Mouse (Mus musculus): Measurements from ENCODE around the gene Hs3st5.
"Not testable (repeated sequence)": the region's sequence is repeated elsewhere in the genome, so short reads cannot be mapped to it uniquely, and the experiment has no call there.

The Hs3st5 gene

DNA sequence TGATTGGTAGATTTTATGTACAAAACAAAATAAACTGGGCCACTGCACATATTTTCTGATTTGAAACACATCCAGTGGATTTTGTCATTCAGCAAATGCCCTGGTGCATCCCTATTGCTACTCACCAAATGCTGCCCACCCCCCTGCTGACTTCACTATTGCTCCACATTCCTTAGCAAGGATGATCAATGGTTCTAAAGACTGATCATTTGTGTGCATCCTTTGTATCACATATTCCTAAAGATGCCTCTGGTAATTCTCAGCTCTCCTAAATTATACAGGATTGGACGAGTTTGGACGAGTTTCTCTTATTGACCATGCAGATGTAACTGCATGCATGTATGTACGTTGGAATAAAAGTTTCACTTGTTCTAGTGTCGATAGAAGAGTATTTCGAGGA, 52.1 kb downstream of the Hs3st5 start:
- DNase-seq, result no peak

DNA sequence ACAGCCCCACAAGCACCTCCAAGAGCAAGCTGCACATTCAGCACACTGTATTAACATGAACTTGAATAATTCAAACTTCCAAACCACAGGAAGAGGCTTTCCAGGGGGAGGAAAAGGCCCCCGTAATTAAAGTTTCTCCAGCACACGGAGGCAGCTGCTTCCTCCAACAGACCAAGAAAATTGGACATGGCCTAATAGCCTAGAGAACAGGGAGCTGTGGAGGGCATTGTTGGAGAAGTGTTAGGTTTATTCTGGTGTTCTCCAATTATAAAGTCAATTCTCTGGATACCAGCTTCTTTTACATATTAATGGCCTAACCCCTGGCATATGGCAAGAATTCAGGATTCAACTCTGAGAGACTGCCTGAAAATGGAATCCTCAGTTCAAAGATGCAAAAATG, 60.6 kb downstream of the Hs3st5 start:
- no peak for DNase-seq

DNA sequence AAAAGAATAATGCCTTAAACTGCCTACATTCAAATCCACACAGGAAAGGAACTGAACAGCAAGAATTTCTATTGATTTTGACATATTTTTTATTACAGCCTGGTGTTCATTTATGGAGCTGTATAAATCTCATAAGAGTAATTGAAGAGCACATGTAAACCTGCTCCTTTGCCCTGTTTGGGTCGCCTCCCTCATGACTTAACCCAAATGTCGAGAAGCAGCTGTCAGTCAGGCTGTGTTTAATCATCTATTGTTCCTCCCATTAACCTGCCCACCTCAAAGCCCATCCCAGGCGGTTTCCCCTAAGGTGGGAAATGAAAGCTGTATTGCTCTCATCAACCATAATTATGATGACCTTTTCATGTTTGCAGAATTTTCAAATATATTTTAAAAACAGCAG, 65.9 kb downstream of the Hs3st5 start:
- no peak for DNase-seq

DNA sequence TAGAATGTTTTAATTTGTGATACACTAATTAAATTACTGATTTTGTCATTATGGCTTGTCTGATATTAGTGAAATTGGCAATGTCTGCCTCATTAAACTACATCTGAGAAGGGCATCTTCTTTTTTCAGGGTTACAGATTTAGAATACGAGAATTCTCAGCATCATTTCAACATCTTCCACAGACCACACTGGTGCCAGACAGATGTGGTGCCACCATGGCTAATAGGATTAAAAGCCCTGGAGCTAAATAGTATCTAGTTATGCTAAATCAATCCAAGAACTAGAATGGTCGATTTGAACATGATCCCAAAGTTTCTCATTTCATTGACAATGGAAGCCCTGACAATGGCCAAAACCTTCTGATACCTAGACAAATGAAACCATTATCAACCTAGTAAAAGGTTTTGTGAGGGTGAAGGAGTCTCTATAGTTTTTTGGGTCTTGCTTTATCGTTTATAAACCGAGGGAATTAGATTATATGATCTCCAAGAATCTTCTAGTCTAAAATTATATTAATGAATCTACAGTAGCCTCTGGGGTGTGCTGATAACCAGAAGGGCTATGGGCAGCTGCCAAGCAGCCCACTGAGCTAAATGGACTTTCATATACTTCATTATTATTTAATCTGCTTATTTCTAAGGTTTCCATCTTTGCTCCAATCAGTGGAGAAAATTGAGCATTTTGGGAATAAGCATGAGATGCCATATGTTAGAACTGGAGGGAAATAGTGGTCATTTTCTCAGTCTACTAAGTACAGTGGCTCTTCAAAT, 71.9 kb downstream of the Hs3st5 start:
- DNase-seq, result no peak

DNA sequence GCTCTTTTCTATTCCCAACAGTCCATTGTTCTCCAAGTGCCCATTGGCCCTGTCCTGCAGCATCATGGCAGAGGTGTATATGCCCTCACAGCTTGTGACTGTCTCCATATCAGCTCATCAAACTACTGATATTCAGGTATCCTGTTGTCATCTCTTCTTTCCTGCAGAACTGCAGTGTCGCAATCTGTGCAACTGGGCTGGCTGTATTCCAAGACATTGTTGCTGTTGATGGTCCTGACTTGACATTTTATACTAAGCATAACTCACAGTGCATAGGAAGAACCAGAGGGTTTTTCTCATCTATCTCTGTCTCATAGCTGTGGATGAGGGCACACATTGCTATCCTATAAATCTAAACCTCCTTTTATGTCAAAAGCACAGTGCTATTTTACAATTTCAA, 103.8 kb downstream of the Hs3st5 start:
- no peak for DNase-seq

DNA sequence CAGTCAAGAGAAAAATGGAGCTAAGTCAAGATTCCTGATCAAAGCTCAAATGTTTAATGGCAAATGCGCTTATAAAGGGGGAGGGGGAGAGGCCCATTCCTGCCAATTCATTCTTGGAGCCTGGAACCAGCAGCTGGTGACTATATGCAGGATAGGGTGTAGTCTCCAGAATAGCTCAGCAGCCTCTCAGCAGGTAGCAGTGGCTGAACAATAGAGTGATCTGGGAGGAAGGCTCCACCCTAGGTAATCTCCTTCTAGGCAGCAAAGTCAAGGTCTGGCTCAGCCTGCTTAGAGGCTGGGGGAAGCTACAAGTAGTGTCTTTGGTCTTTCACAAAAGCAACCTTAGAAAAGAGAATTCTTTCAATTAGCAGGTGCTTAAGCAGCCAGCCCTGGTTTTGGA, 104.8 kb downstream of the Hs3st5 start:
- DNase-seq, result not testable (repeated sequence)

DNA sequence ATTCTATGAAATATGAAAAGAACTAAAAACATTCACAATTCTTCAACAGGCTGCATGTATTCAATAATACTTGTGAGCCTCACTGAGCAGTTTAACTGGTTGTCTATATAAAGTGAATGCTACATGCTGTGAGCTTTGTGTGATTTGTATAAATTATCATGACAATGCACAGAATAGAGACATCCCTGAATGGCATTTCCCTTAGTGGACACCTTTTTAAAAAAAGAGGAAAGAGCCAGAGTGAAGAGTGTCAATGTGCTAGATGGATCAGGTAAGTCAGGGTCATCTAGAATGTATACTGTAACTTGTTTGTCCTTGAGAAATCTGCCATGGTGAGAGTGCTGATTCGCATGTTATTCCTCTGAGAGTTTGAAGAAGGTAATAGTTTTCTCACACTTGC, 116.4 kb downstream of the Hs3st5 start:
- DNase-seq, result no peak

DNA sequence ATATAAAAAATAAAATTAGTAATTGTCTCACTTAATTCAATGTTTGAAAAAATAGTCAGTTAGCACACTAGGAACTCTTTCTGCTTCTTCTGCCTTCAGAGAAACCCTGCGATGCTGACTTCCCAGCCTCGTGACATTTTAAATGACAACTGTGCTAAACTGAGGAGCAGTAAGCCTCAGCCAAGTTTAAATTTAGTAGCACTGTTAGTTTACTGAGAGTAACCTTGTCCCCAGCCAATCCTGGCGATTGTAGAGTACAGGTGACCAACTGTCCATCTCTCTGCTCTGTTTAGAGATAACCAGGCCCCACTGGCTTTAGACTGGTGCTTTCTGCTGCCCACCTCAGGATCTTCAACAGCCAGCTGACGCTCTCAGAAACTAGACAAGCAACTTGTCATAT, 121.3 kb downstream of the Hs3st5 start:
- no peak for DNase-seq

DNA sequence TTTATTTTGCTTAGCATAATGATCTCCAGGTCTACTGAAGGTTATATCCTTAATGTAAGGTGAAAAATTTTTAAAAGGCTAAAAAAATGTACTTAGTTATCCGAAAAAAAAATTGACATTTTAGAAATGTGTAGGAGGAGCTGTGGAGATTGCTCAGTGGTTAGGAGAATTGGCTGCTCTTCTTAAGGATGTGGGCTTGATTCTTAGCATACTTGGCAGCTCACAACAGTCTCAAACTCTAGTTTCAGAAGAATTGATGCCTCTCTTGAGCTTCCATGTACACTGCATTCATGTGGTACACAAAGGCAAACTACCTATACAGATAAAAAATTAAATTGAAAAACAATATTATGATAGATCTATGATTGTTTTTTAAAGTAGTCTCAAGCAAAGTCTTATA, 125.1 kb downstream of the Hs3st5 start:
- no peak for DNase-seq

DNA sequence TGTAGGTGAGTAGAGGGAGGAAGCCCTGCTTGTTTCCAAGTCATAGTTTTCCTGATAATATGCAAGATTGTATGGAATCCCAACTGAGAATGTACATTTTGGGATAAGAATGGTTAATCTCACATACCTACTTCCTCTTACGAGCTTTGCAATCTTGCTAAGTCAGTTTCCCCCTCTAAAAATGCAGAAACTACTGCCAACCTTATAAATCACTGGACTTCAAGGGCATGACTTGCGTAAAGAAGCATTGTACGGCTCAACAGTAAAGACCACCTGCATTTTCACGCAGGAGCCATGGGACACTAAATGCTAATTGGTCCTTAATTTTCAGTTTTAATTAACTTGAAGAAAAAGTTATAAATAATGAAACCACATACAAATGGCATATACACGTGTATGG, 144.0 kb downstream of the Hs3st5 start:
- DNase-seq, result no peak

DNA sequence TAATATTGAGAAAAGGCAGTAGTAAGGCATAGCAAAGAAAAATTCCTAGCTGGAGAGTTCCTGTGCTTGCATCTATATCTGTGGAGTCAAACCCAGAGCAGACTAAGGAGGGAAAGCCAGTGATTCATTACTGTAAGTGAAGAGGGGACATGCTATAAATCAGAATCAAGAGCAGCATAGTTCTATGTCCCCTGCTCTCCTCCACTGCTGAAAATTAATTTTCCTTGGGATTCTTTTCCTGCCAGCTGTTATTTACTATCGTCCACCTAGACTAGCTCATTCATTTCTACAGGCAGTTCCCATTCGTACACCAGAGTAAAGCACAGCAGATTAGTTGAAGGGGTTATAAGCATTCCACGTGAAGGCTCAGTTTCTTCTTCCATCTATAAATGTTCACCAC, 207.4 kb downstream of the Hs3st5 start:
- DNase-seq, result no peak

DNA sequence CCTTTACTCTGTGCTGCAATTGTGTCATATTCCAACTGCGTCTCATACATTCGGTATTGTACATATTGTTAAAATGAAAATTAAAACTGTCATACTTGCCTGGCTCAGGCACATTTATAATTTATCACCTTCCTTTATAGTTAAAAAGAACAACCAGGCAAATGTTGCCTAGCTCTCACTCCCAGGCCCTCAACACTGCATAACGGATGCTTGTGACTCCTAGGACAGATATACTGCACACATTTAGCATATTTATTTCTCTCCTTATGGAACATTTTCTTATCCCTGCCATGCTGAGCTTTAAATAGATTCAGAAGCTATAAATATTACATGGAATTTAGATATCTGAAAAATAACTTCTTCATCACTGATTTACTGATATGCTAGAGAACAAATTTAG, 219.6 kb downstream of the Hs3st5 start:
- DNase-seq, result no peak

DNA sequence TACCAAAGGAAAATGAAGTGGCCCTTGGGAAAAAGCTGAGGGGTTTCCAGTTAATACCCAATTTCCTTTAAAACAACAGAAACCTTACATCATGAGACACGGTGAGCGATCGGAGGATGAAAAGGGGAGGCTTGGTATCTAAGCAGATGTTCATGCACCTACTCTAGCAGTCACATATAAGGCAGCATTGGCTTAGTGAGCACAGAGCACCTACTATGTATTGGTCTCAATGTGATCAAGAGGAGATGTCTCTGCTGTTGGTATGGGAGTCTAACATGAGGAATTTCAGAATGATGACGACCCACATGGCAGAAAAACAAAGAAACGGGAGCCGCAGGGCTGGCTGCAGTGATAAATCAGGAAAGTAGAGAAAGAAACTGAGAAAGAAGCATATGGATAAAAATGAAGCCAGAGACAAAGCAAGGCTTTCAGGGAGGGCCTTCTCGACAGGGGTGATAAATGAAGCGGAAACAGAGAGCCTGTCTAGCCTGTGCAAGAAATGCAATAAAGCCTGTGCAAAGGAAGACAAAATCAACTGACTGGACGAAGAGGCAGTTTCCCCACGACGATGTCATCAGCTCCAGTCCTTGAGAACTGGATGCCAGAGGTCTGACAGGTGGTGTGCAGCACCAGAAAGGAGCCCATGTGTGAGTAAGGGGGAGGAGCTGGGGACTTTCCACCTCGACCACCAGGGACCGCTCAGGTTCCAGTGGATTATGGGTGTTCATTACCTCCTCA, 222.9 kb downstream of the Hs3st5 start:
- DNase-seq, result peak in 1 of 2 experiments; percentile 4

DNA sequence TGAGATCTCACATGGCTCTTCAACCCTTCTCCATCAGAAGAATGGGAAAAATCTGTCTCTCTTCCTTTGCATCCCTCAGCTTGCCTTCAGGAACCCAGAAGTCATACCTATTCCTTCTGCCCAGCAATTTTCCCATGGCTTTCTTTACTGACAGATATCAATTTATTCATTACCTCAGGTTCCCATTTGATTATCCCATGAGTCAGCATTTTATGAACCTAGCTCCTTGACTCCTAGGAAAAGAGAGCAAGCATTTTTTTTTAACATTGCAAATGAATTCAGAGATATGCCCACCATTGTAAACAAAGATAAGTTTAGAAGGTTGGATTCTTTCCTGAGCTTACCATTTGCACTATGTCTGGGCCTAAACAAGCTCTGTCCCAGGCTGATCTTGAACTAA, 232.8 kb downstream of the Hs3st5 start:
- DNase-seq, result no peak

DNA sequence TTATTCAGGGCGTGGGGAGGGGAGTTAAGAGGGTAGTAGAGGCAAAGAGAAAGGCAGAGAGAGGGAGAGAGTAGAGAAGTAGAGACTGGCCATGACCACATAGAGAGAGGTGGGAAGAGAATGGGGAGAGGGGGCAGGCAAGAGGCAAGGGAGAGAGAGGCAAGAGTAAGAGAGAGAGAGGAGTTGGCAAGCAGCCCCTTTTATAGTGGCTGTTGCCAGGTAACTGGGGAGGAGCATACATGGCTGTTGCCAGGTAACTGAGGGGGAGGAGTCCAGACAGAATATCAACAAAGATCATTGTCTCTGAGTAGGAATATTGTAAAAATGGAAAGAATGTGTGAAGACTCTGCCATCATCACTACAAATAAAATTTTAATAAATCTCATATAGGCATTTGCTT, 243.4 kb downstream of the Hs3st5 start:
- DNase-seq, result no peak

DNA sequence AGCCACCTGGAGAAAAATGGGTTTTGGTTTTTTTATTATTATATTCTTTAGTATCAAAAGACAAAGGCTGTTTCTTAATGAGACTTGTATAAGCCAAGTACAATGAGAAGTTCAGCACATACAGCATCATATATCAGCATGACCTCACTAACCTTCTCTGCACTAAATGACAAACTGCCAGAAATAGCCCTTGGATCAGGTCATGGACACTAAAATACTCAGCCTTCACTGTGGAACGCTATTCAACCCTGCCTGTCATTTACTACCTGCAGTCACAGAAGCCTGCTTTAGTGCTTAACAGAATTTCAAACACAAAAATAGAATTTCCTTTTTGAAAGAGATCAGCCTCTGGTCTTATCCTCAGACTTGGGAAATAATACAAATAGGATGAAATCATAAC, 247.9 kb downstream of the Hs3st5 start:
- DNase-seq, result no peak

DNA sequence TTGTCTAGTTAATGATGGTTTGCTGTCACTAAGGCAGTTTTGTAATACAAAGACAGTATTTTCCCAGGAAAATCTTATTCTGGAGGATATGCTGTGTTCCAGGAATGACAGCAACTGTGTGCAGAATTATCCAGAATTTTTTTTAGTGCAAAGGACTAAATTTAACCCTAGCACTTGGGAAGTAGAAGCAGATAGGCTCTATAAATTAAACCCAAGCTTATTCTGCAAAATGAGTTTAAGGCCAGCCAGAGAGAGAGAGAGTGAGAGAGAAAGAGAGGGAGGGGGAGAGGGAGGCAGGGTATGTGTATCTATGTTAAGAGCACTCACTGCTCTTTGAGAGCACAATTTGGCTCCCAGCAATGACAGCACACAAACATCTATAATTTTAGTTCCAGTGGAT, 267.0 kb downstream of the Hs3st5 start:
- DNase-seq, result no peak

DNA sequence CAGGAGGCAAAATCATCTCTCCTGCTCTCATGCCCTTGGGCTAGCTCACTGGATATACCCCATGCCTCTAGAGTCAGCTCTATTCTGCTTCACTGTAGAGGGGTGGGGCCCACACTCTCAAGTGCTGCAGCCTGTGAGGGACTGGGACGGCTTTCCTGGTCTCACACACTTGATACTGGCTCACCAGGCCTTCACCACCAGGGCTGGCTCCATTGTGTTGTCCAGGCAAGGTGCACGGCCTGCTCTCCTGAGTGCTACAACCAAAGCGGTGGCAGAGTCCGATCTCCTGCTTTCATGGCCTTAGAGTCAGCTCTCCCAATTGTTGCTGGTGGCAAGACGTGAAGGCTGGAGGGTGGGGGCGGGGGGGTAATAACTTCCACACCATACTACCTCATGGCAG, 268.3 kb downstream of the Hs3st5 start:
- DNase-seq, result no peak

DNA sequence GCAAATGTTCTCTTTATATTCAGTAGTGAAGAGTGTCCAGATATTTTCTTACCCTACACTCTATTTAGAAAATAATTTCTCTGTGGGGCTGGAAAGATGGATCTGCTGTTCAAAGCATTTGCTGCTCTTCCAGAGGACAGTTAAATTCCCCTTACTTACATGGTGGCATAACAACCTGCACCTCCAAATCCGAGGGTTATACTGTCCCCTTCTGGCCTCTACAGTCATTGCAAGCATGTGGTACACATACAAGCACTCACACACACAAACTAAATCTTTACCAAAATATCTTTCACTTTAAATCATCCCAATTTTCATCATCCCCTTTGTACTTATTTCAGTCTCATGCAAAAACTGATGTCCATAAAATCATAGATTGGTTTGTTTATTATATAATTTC, 275.0 kb downstream of the Hs3st5 start:
- DNase-seq, result no peak

DNA sequence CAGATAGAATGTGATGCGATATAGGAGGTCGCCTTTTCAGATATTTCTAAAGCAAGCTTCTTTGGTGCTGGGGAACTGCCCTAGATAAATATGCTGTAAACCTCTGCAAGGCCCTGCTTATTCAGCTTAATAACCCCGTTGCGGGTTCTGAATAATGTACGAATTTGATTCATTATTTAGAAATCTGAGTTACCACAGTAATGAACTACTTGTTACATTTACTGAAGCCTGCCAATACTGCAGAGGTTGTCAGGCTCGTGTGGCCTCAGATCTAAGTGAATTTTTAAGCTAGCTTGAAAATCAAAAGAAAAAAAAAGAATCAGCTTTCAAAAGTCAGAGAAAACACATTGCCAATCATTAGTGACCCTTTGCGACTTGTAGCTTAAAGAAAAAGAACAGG, 280.4 kb downstream of the Hs3st5 start:
- no peak for DNase-seq

DNA sequence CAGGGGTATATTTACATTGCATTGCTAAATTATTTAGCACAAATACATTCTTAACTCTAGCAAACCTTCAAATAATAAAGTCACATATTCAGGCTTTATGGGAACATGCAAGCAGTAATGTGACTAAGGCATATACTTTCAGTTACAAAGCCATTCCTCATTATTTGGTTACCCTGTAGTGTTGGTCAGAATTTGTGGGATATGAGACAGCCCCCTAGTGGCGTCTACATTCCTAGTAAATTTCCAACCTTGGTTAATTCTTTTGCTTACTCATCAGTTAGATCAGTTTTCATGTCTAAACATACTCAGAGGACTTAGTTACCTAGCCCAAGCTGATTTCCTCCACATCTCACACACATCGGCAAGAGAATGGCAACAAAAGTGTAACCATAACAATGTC, 285.2 kb downstream of the Hs3st5 start:
- DNase-seq, result no peak

DNA sequence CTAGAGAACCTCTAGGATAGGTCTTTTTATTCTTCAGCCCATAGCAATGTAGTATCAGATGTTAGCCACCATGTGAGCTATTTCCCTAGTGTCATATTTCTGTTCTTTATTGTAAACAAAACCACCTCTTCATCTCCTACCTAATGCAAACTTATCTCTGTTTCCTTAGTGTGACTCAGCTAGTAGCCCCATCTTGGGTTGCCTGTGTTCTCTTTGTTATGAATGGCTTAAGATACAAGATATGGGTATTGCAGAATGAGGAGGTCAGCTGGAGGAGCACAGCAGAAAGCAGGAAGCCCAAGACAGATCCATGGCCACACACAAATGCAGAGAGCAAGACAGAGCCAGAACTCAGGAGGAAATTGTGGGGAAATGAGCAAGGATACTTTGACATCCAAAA, 288.7 kb downstream of the Hs3st5 start:
- DNase-seq, result no peak

DNA sequence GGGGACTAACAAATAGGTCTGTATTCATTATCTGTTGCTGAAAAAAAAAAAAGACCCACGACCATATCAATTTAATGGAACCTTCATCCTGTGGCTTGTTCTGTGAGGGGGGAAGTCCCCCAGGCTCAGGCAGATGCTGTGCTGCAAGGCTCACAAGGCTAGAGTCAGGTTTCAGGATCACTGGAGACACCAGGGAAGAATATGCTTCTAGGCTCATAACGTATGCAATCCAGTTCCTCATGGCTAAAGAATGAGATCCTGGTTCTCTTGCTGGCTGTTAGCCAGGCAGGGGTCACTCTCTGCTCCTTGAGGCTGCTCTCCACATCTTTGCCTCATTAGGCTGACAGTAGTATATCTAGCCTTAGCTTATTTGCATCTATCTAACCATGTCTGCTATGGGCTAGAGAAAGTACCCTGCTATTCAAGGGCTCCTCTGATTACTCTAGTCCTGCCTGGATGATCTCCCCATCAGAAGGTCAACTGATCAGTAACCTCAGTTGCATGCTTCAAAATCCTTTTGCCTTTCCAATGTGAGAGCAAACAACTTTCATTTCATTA, 294.4 kb downstream of the Hs3st5 start:
- DNase-seq, result peak; percentile 4 to 8

DNA sequence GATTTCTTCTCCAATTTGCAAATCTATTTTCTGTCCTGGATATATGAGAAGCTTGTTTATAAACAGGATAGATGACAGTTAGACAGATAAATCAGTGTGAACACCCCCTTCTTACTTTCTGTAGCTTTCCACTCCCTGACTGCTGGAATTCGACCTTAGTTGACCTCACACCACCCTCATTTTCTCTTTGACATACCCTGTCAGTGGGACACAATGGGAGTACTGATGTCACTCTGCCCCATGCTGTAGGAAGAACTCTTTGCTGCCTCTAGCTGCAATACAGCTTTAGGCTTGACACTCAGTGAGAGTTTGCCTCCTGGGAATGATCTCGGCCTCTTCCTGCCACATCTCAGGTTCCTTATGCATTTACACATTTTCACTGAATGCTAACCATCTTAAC, 297.1 kb downstream of the Hs3st5 start:
- no peak for DNase-seq
